Mouse (Mus musculus) brown adipose tissue, adult 24 weeks (tissue): ENCODE measurements around the gene Shroom3. TPM values are rescaled to one million over a fixed set of nuclear protein-coding genes. Genes with fewer than 3 reads are reported as not detected.

Experiments used
- H3K27ac ChIP-seq: fragments of 200-500 bp; replicated peaks from 2 replicates; pipeline ENCODE4 v1.5.1; 2012; ENCODE audit warnings: low read depth, mild to moderate bottlenecking, low read length
- H3K4me1 ChIP-seq: fragments of 200-500 bp; 2 replicates; pipeline ENCODE4 v1.6.1; 2012; ENCODE audit warnings: low read length, mixed read lengths; ENCODE audit not compliant: control insufficient read depth, insufficient read depth, insufficient read length
- H3K4me3 ChIP-seq: fragments of 200-500 bp; 2 replicates; pipeline ENCODE4 v1.5.1; 2012; ENCODE audit warnings: low read depth, mild to moderate bottlenecking, low read length, moderate library complexity; ENCODE audit not compliant: insufficient read depth
- polyA plus RNA-seq: library from polyadenylated mRNA; stranded (reverse); fragments of >200 nt; gene quantifications from 2 replicates; pipeline ENCODE4 v1.2.4, GENCODE M21; 2012; ENCODE audit not compliant: missing spikeins, insufficient read depth, insufficient read length

Gene Shroom3
- polyA plus RNA-seq, 1 experiment: 0.59 TPM

- H3K4me1 ChIP-seq: peaks cover 2% of the 10 kb centered on the region; the same call in 1 of the 2 replicates
- H3K27ac ChIP-seq: no peak overlapping the region
- no peak overlapping the region for H3K4me3 ChIP-seq
Measured at GRCm38 (mm10) chr5:92888628-92889241, 205.5 kb downstream of the Shroom3 start.

GRCm38 (mm10) chr5:92890902-92891301 is 207.7 kb downstream of the Shroom3 start:
- Histone ChIP-seq H3K27ac (no peak overlapping the region), H3K4me1 (peaks cover 2% of the 10 kb centered on the region; the same call in 1 of the 2 replicates), H3K4me3 (no peak overlapping the region)

- H3K4me3 ChIP-seq: no peak overlapping the region
- no peak overlapping the region for H3K27ac ChIP-seq
- H3K4me1 ChIP-seq: no peaks in the 10 kb centered on the region
Measured at GRCm38 (mm10) chr5:92893284-92893683, 210.0 kb downstream of the Shroom3 start.

GRCm38 (mm10) chr5:92893711-92894110 is 210.5 kb downstream of the Shroom3 start:
- Histone ChIP-seq H3K4me1 (no peaks in the 10 kb centered on the region), H3K27ac (no peak overlapping the region), H3K4me3 (no peak overlapping the region)

- no peaks in the 10 kb centered on the region for H3K4me1 ChIP-seq
- H3K4me3 ChIP-seq: no peak overlapping the region
Measured at GRCm38 (mm10) chr5:92895877-92896276, 212.6 kb downstream of the Shroom3 start.

DNA sequence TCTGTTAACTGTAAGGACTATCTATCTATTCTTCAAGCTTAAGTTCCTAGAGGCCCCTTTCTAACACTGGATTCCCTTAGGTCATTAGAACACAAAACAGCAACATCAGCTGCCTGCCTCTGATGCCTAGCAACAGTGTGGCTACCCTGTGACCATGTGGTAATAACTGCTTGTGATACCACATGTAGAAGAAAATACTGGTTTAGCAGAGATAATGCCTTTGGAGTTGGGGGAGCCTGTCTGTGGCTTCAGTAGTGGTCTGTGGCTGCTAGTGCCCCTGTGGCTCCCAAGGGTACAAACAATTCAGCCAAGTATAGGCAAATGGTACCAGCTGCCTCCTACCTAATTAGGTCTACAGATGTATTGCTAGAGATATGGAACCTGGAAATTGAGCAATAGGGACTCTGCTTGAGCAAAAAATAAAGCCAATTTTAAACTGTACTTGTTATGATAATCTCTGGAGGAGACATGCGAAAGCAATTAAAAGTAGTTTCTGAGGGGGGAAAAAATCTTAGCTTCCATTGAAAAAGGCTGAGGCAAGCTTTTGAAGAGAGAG is 213.6 kb downstream of the Shroom3 start:
- H3K4me1 ChIP-seq: no peaks in the 10 kb centered on the region
- no peak overlapping the region for H3K27ac ChIP-seq
- H3K4me3 ChIP-seq: no peak overlapping the region

More at GRCm38 (mm10) chr5:92895877-92896276, 212.6 kb downstream of the Shroom3 start:
- no peak overlapping the region for H3K27ac ChIP-seq

DNA sequence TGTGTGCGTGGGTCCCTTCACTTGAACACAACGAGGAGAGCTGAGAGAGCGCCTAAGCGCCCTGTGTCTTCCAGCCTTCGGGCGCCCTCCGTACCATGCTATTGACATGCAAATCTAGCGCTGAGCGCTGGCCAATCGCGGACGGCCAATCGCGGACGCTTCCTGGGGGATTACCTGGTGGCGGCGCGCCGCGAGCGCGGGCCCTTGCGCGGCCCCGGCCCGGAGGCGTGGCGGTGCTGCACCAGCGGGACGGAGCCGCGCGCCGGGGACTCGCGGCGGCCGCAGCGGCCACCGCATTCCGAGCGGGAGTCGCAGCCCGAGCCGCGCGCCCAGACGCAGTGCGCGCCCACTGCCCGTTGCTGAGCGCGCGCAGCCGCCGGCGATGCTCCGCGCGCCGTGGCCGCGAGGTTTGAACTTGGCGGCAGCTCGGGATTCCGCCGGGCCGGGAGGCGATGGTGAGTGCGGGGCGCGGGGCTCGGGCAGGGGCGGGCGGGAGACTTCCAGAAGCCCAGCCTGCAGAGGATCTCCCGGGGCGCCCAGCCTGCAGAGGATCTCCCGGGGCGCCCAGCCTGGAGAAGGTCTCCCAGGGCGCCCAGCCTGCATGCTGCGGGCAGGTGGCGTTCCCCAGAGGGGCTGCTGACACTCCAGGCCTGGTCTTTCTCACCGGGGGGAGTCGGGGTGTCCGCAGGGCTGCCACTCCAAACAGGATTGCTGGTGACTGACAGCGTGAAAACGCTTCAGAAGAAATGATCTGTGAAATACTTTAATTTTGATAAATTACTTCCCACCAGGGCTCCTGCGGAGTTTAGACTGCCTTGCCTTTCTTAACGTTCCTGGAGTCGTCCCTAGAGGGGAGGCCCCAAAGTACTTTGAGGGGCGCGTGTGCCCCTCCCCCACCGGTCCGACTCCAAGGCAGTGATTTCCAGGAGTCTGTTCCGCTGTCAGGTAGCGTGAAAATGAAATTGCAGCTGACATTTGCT is 214.8 kb downstream of the Shroom3 start:
- Histone ChIP-seq H3K4me3 (peak overlapping the region; percentile 56), H3K4me1 (no peaks in the 10 kb centered on the region), H3K27ac (no peak overlapping the region)

- Histone ChIP-seq H3K27ac (no peak overlapping the region), H3K4me3 (no peak overlapping the region), H3K4me1 (no peaks in the 10 kb centered on the region)
Measured at GRCm38 (mm10) chr5:92900470-92900869, 217.2 kb downstream of the Shroom3 start.

GRCm38 (mm10) chr5:92901870-92902269 is 218.6 kb downstream of the Shroom3 start:
- Histone ChIP-seq H3K4me1 (no peaks in the 10 kb centered on the region), H3K4me3 (no peak overlapping the region), H3K27ac (no peak overlapping the region)

- Histone ChIP-seq H3K4me3 (no peak overlapping the region), H3K4me1 (no peaks in the 10 kb centered on the region), H3K27ac (no peak overlapping the region)
Measured at GRCm38 (mm10) chr5:92905146-92905545, 221.9 kb downstream of the Shroom3 start.

DNA sequence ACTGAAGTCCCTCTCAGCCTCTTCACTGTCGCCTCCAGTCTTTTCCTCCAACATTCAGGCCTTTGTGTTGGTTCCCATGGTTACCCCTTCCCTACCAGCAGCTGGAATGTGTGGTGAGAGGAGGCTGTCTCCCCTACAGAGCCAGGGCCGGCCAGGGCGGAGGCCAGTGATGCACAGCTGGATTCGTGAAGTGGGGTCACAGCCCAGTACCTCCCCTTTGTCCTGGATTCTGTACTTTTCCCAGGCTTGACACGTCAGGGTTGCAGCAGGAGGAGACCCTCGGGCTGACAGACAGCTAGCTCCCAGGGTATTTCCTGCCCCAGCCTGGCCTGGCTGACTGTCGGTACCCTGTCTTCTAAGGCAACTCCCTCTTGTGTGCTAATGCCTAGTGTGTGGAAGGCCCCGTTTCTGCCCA is 222.4 kb downstream of the Shroom3 start:
- no peak overlapping the region for H3K4me3 ChIP-seq
- no peak overlapping the region for H3K27ac ChIP-seq
- H3K4me1 ChIP-seq: no peaks in the 10 kb centered on the region

- no peak overlapping the region for H3K4me3 ChIP-seq
- H3K4me1 ChIP-seq: no peaks in the 10 kb centered on the region
- no peak overlapping the region for H3K27ac ChIP-seq
Measured at GRCm38 (mm10) chr5:92908227-92908626, 225.0 kb downstream of the Shroom3 start.

- no peaks in the 10 kb centered on the region for H3K4me1 ChIP-seq
- H3K4me3 ChIP-seq: no peak overlapping the region
- H3K27ac ChIP-seq: no peak overlapping the region
Measured at GRCm38 (mm10) chr5:92910838-92911237, 227.6 kb downstream of the Shroom3 start.

DNA sequence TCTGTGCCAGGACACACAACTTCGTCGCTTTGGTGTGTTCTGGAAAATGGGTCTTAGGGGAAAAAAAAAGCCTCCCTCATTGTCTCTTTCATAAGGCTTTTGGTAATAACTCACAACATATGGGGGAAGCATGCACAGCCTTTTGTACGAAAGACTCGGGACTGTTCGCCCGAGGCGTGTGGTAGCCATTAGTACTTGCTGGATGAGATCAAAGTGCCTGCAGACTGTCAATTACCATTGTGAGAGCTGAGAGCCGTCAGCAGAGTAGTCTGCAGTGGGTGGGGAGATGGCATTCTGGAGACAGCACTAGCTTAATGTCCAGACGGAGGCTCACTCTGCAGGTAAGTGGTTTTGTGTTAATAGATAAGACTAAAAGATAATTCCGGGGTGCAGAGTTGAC is 232.2 kb downstream of the Shroom3 start:
- no peak overlapping the region for H3K4me3 ChIP-seq
- no peak overlapping the region for H3K27ac ChIP-seq
- no peaks in the 10 kb centered on the region for H3K4me1 ChIP-seq

- Histone ChIP-seq H3K4me1 (no peaks in the 10 kb centered on the region), H3K27ac (no peak overlapping the region), H3K4me3 (no peak overlapping the region)
Measured at GRCm38 (mm10) chr5:92917755-92918154, 234.5 kb downstream of the Shroom3 start.
